Comparison of ENCODE assay signal across 7 mouse cellular contexts in the genomic region with DNA sequence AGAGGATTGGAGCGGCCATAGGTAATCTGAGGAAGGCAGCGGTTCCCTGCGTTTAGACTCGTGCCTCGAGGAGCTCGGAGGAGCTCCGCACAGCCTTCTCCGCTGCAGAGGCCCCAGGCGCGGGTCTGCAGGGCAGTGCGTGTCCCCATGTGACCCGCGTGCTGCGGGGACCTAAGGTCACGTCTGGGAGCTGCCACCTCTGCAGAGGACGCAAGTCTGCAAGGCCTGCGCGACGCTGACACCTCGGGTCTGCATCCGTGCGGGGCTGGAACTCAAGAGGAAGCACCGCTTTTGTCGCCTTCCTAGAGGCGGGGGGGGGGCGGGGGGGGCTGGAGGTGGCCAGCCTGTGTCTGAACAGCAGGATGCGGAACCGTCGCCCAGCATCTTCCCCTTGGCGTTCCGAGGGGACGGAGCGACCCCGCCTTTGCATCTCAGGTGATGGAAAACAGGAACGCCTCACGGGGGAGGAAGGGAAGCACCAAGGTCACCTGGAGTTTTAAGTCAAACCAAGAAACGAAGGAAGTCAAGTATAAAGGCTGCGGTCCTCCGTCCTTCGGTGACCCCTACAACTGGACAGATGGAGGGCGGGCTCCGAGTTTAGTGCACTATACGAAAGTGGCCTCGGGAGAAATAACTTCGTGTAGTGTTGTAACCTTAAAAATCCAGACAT. TPM values are rescaled to one million over a fixed set of nuclear protein-coding genes. Genes with fewer than 3 reads are reported as not detected.
DNase-seq lines count a peak whose midpoint lies in the region; ATAC-seq lines count a peak whose summit lies in the region.

No protein-coding gene starts in this region.

- H3K27me3 ChIP-seq in lung, embryonic 16.5 days (ENCODE audit: control insufficient read depth, insufficient read depth, low read depth, low read length) = no peaks in the 10 kb centered on the region
- no peaks in the 10 kb centered on the region for H3K27me3 ChIP-seq in embryonic facial prominence, embryonic 11.5 days (ENCODE audit: control insufficient read depth, insufficient read depth, low read length)
- no peaks in the 10 kb centered on the region for H3K27me3 ChIP-seq in heart, embryonic 15.5 days
- H3K27me3 ChIP-seq in limb, embryonic 15.5 days = no peaks in the 10 kb centered on the region
- no peaks in the 10 kb centered on the region for H3K27me3 ChIP-seq in neural tube, embryonic 14.5 days (ENCODE audit: control insufficient read depth, insufficient read depth, low read length)

- DNase-seq in lung, postnatal 10 days = no peak
- peak; percentile 33 for DNase-seq in embryonic facial prominence, embryonic 11.5 days (ENCODE audit: low spot score)
- DNase-seq in urinary bladder, adult 2 months (ENCODE audit: low spot score) = no peak

- ATAC-seq in lung, embryonic 16.5 days (ENCODE audit: low read depth) = peak; percentile 53; the same call in 1 of the 2 replicates
- peak; percentile 0; the same call in 1 of the 2 replicates for ATAC-seq in embryonic facial prominence, embryonic 11.5 days (replicated peaks; ENCODE audit: insufficient number of reproducible peaks, low FRiP score, low TSS enrichment, low read depth)
- peak; percentile 55 for ATAC-seq in heart, embryonic 15.5 days (replicated peaks; ENCODE audit: insufficient number of reproducible peaks, insufficient read depth, low FRiP score, low read depth)
- no peak; the same call in 1 of the 2 replicates for ATAC-seq in limb, embryonic 15.5 days (ENCODE audit: insufficient number of reproducible peaks, low FRiP score, low TSS enrichment, low read depth)
- ATAC-seq in neural tube, embryonic 14.5 days (ENCODE audit: low read depth) = peak; percentile 81

- H3K9me3 ChIP-seq in lung, embryonic 16.5 days (ENCODE audit: control insufficient read depth, low read length) = no peaks in the 10 kb centered on the region
- no peaks in the 10 kb centered on the region for H3K9me3 ChIP-seq in embryonic facial prominence, embryonic 11.5 days (replicated peaks; ENCODE audit: control insufficient read depth, low read length)
- H3K9me3 ChIP-seq in heart, embryonic 15.5 days (replicated peaks) = no peaks in the 10 kb centered on the region
- H3K9me3 ChIP-seq in limb, embryonic 15.5 days = no peaks in the 10 kb centered on the region
- H3K9me3 ChIP-seq in neural tube, embryonic 14.5 days (ENCODE audit: control insufficient read depth, low read length) = no peaks in the 10 kb centered on the region

- H3K4me3 ChIP-seq in lung, embryonic 16.5 days (ENCODE audit: low read length) = peak overlapping the region; percentile 92
- H3K4me3 ChIP-seq in embryonic facial prominence, embryonic 11.5 days (ENCODE audit: low read depth, low read length) = peak overlapping the region; percentile 92
- H3K4me3 ChIP-seq in heart, embryonic 15.5 days = peak overlapping the region; percentile 89
- peak overlapping the region; percentile 73 for H3K4me3 ChIP-seq in limb, embryonic 15.5 days
- H3K4me3 ChIP-seq in neural tube, embryonic 14.5 days (ENCODE audit: low read depth, low read length) = peak overlapping the region; percentile 95

- peak overlapping the region; percentile 72 for H3K9ac ChIP-seq in lung, embryonic 16.5 days (ENCODE audit: low read length)
- peak overlapping the region; percentile 73 for H3K9ac ChIP-seq in embryonic facial prominence, embryonic 11.5 days (replicated peaks; ENCODE audit: low read length)
- peak overlapping the region; percentile 87 for H3K9ac ChIP-seq in heart, embryonic 15.5 days
- H3K9ac ChIP-seq in limb, embryonic 15.5 days = peak overlapping the region; percentile 80
- H3K9ac ChIP-seq in neural tube, embryonic 14.5 days (replicated peaks; ENCODE audit: low read depth, low read length) = peak overlapping the region; percentile 78

- peak overlapping the region; percentile 66 for H3K4me2 ChIP-seq in lung, embryonic 16.5 days (ENCODE audit: low read depth, low read length)
- peak overlapping the region; percentile 69 for H3K4me2 ChIP-seq in embryonic facial prominence, embryonic 11.5 days (ENCODE audit: low read depth, low read length)
- H3K4me2 ChIP-seq in heart, embryonic 15.5 days = peak overlapping the region; percentile 94
- peak overlapping the region; percentile 75 for H3K4me2 ChIP-seq in limb, embryonic 15.5 days
- peak overlapping the region; percentile 97 for H3K4me2 ChIP-seq in neural tube, embryonic 14.5 days (ENCODE audit: low read depth, low read length)

- H3K4me1 ChIP-seq in lung, embryonic 16.5 days (replicated peaks; ENCODE audit: control insufficient read depth, insufficient read depth, low read length) = peaks cover 15% of the 10 kb centered on the region
- H3K4me1 ChIP-seq in embryonic facial prominence, embryonic 11.5 days (ENCODE audit: control insufficient read depth, insufficient read depth, low read length) = no peaks in the 10 kb centered on the region; the same call in 1 of the 2 replicates
- H3K4me1 ChIP-seq in heart, embryonic 15.5 days (replicated peaks) = peaks cover 30% of the 10 kb centered on the region
- peaks cover 19% of the 10 kb centered on the region for H3K4me1 ChIP-seq in limb, embryonic 15.5 days
- H3K4me1 ChIP-seq in neural tube, embryonic 14.5 days (ENCODE audit: control insufficient read depth, insufficient read depth, low read length) = peaks cover 23% of the 10 kb centered on the region

- peak overlapping the region; percentile 92 for H3K27ac ChIP-seq in lung, embryonic 16.5 days (ENCODE audit: low read length)
- H3K27ac ChIP-seq in embryonic facial prominence, embryonic 11.5 days (replicated peaks; ENCODE audit: low read depth, low read length) = peak overlapping the region; percentile 93
- peak overlapping the region; percentile 98 for H3K27ac ChIP-seq in heart, embryonic 15.5 days
- H3K27ac ChIP-seq in limb, embryonic 15.5 days = peak overlapping the region; percentile 96
- peak overlapping the region; percentile 89 for H3K27ac ChIP-seq in neural tube, embryonic 14.5 days (ENCODE audit: low read depth, low read length)

- no peaks in the 10 kb centered on the region; the same call in 1 of the 2 replicates for H3K36me3 ChIP-seq in lung, embryonic 16.5 days (ENCODE audit: control insufficient read depth, insufficient read depth, low read length)
- no peaks in the 10 kb centered on the region; the same call in 1 of the 2 replicates for H3K36me3 ChIP-seq in embryonic facial prominence, embryonic 11.5 days (replicated peaks; ENCODE audit: control insufficient read depth, insufficient read depth, low read depth, low read length)
- peaks cover 5% of the 10 kb centered on the region; the same call in 1 of the 2 replicates for H3K36me3 ChIP-seq in heart, embryonic 15.5 days
- peaks cover 21% of the 10 kb centered on the region for H3K36me3 ChIP-seq in limb, embryonic 15.5 days
- peaks cover 4% of the 10 kb centered on the region; the same call in 1 of the 2 replicates for H3K36me3 ChIP-seq in neural tube, embryonic 14.5 days (ENCODE audit: control insufficient read depth, insufficient read depth, low read length)

- WGBS in lung, embryonic 16.5 days = 1% methylated on average over 43 of the region's 45 CpGs
- WGBS in embryonic facial prominence, embryonic 11.5 days = 0% methylated on average over 44 of the region's 45 CpGs
- under 1% methylated on average over 45 of the region's 45 CpGs for WGBS in heart, embryonic 15.5 days
- under 1% methylated on average over 41 of the region's 45 CpGs for WGBS in limb, embryonic 15.5 days
- 0% methylated on average over 41 of the region's 45 CpGs for WGBS in neural tube, embryonic 14.5 days

RNA-seq across cellular contexts. Expression of a gene that starts 0.7 kb away (rescaled TPM):
- 15.6 and 16.2 TPM in 2 replicates for polyA plus RNA-seq in lung, embryonic 16.5 days (2015; fragmentation: Nextera tagmentation; extraction: Ambion mirVana)
- polyA plus RNA-seq in embryonic facial prominence, embryonic 11.5 days (2014; fragmentation: Nextera tagmentation; extraction: Ambion mirVana) = 12.1 and 14.1 TPM in 2 replicates
- 8.8 and 11.5 TPM in 2 replicates for polyA plus RNA-seq in heart, embryonic 15.5 days (2015; fragmentation: Nextera tagmentation; extraction: Ambion mirVana)
- polyA plus RNA-seq in limb, embryonic 15.5 days (2015; fragmentation: Nextera tagmentation; extraction: Ambion mirVana) = 18.8 and 19.5 TPM in 2 replicates
- 11.4 and 14.6 TPM in 2 replicates for polyA plus RNA-seq in neural tube, embryonic 14.5 days (2014; fragmentation: Nextera tagmentation; extraction: Ambion mirVana)
- 8.9 and 9.8 TPM in 2 replicates for polyA plus RNA-seq in urinary bladder, adult 2 months (2012; rRNA removed)

RNA-seq across cellular contexts. Expression of a gene that starts 22.1 kb away (rescaled TPM):
- polyA plus RNA-seq in lung, embryonic 16.5 days (2015; fragmentation: Nextera tagmentation; extraction: Ambion mirVana) = 112 and 120 TPM in 2 replicates
- polyA plus RNA-seq in embryonic facial prominence, embryonic 11.5 days (2014; fragmentation: Nextera tagmentation; extraction: Ambion mirVana) = 115 and 117 TPM in 2 replicates
- polyA plus RNA-seq in heart, embryonic 15.5 days (2015; fragmentation: Nextera tagmentation; extraction: Ambion mirVana) = 94.2 and 102 TPM in 2 replicates
- 113 and 118 TPM in 2 replicates for polyA plus RNA-seq in limb, embryonic 15.5 days (2015; fragmentation: Nextera tagmentation; extraction: Ambion mirVana)
- polyA plus RNA-seq in neural tube, embryonic 14.5 days (2014; fragmentation: Nextera tagmentation; extraction: Ambion mirVana) = 133 and 144 TPM in 2 replicates
- polyA plus RNA-seq in urinary bladder, adult 2 months (2012; rRNA removed) = 60.1 and 70.8 TPM in 2 replicates

RNA-seq across cellular contexts. Expression of a gene that starts 23.1 kb away (rescaled TPM):
- polyA plus RNA-seq in lung, embryonic 16.5 days (2015; fragmentation: Nextera tagmentation; extraction: Ambion mirVana) = 19.6 and 19.8 TPM in 2 replicates
- 10.9 and 11.3 TPM in 2 replicates for polyA plus RNA-seq in embryonic facial prominence, embryonic 11.5 days (2014; fragmentation: Nextera tagmentation; extraction: Ambion mirVana)
- polyA plus RNA-seq in heart, embryonic 15.5 days (2015; fragmentation: Nextera tagmentation; extraction: Ambion mirVana) = 87.4 and 91.5 TPM in 2 replicates
- polyA plus RNA-seq in limb, embryonic 15.5 days (2015; fragmentation: Nextera tagmentation; extraction: Ambion mirVana) = 31.8 and 66.6 TPM in 2 replicates
- polyA plus RNA-seq in neural tube, embryonic 14.5 days (2014; fragmentation: Nextera tagmentation; extraction: Ambion mirVana) = 27.9 and 31.6 TPM in 2 replicates
- polyA plus RNA-seq in urinary bladder, adult 2 months (2012; rRNA removed) = 80.0 and 91.5 TPM in 2 replicates

RNA-seq across cellular contexts. Expression of a gene that starts 56.4 kb away (rescaled TPM):
- 7.5 and 7.6 TPM in 2 replicates for polyA plus RNA-seq in lung, embryonic 16.5 days (2015; fragmentation: Nextera tagmentation; extraction: Ambion mirVana)
- 13.2 and 13.3 TPM in 2 replicates for polyA plus RNA-seq in embryonic facial prominence, embryonic 11.5 days (2014; fragmentation: Nextera tagmentation; extraction: Ambion mirVana)
- polyA plus RNA-seq in heart, embryonic 15.5 days (2015; fragmentation: Nextera tagmentation; extraction: Ambion mirVana) = 12.7 and 18.6 TPM in 2 replicates
- 17.6 and 20.0 TPM in 2 replicates for polyA plus RNA-seq in limb, embryonic 15.5 days (2015; fragmentation: Nextera tagmentation; extraction: Ambion mirVana)
- 9.3 and 10.6 TPM in 2 replicates for polyA plus RNA-seq in neural tube, embryonic 14.5 days (2014; fragmentation: Nextera tagmentation; extraction: Ambion mirVana)
- 21.4 and 22.2 TPM in 2 replicates for polyA plus RNA-seq in urinary bladder, adult 2 months (2012; rRNA removed)
